Mouse (Mus musculus) G1E-ER4 (cell line): Measurements from ENCODE around the gene Gm7735. TPM values are rescaled to one million over a fixed set of nuclear protein-coding genes. Genes with fewer than 3 reads are reported as not detected.
"Not testable (repeated sequence)": the region's sequence is repeated elsewhere in the genome, so short reads cannot be mapped to it uniquely, and the experiment has no call there.

Experiments used
- GATA1 ChIP-seq: IDR thresholded peaks from one replicate; pipeline ENCODE4 v1.8.0; 2012; ENCODE audit warnings: low read length, inconsistent platforms
- polyA plus RNA-seq: library from polyadenylated mRNA; stranded (reverse); fragments of >175 nt; gene quantifications from 2 replicates; pipeline ENCODE4 v1.2.3, GENCODE M21; 2012

Gene Gm7735
- polyA plus RNA-seq: not detected in 2 replicates

- TF ChIP-seq GATA1: not testable (repeated sequence)
Measured at GRCm38 (mm10) chr16:89169190-89169589, at the start of gene Gm7735. TSS of gene Gm7735 (plus strand) at chr16:89169490.

GRCm38 (mm10) chr16:89140551-89140950, 28.7 kb upstream of the Gm7735 start, which contains the start of gene Gm6358:
TSS of gene Gm6358 (plus strand) at chr16:89140851.
- no peak for TF ChIP-seq GATA1

DNA sequence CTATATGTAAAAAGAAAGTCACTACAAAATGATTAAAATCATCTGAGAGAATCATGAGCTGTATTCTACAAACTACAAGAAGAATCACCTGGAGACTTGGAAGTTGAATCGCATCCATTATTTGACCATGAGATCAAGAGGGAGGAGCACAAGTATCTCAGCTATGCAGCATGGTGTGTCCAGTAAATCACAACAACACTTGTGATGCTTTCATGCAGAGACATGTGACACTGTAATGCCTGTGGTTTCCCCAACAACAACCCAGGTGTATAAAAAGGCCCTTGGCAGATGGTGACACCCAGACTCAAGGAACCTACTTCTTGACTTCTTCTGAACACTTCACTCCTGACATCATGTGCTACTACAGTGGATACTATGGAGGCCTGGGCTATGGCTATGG, 18.5 kb upstream of the Gm7735 start, which contains the start of gene Gm10061:
Gene Gm10061 (plus strand): TSS at position 301 of the 400 bp plus-strand sequence.
- TF ChIP-seq GATA1: no peak

GRCm38 (mm10) chr16:89157652-89158051, 11.6 kb upstream of the Gm7735 start, which contains the start of gene Gm9789:
TSS of gene Gm9789 (plus strand) at chr16:89157952.
- no peak for TF ChIP-seq GATA1

GRCm38 (mm10) chr16:89174435-89174834, 5.1 kb downstream of the Gm7735 start, which contains the start of gene 1110057P08Rik:
TSS of gene 1110057P08Rik (plus strand) at chr16:89174735.
- TF ChIP-seq GATA1: no peak

DNA sequence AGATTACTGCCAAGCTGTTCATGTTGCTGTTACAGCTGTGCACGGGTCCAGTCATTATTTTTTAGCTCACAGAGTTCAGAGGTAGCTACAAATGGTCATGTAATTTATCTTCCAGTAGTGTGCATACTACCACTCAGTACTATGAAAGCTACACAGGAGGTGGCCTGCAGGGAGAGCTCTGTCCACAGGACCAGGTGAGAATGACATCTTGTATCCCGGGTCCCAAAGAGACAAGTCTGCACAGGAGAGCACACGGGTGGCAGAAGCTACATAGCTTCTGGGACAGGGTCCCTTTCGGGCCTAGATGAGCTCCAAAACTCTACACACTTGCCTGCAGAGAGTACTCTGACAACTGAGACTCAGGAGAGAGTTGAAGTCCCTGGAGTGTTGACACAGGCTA, 19.3 kb downstream of the Gm7735 start:
- no peak for TF ChIP-seq GATA1

DNA sequence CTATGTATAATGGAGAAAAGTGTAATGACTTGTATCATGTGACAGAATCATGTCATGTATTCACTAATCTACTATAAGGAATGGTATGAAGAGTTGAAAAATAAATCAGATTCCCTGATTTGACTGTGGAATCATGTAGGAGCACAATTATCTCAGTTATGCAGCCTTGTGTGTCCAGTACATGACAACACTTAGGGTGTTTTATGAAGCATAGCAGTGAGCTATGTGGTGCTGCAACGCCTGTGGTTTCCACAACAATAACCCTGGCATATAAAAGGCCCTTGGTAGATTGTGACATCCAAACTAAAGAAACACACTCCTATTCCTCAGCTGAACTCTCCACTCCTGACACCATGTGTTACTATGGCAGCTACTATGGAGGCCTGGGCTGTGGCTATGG, 36.3 kb downstream of the Gm7735 start, which contains the start of gene Krtap20-2:
Gene Krtap20-2 (plus strand): TSS at position 301 of the 400 bp plus-strand sequence.
- no peak for TF ChIP-seq GATA1

Other genes with a start within 250 kb of the Gm7735 start
- not detected in 2 replicates for gene Krtap19-9b, start 237.2 kb upstream of the Gm7735 start, polyA plus RNA-seq
- not detected in 2 replicates for gene Krtap16-3, start 206.6 kb upstream of the Gm7735 start, polyA plus RNA-seq
- gene Krtap22-2, start 158.7 kb upstream of the Gm7735 start, polyA plus RNA-seq: not detected in 2 replicates
- gene Gm10229, start 154.2 kb upstream of the Gm7735 start, polyA plus RNA-seq: not detected in 2 replicates
- gene Krtap6-1, start 137.8 kb upstream of the Gm7735 start, polyA plus RNA-seq: not detected in 2 replicates
- not detected in 2 replicates for gene Gm10228, start 128.0 kb upstream of the Gm7735 start, polyA plus RNA-seq
- gene Krtap6-5, start 121.6 kb upstream of the Gm7735 start, polyA plus RNA-seq: not detected in 2 replicates
- gene 1110025L11Rik, start 105.5 kb upstream of the Gm7735 start, polyA plus RNA-seq: not detected in 2 replicates
- not detected in 2 replicates for gene Krtap6-3, start 85.5 kb upstream of the Gm7735 start, polyA plus RNA-seq
- not detected in 2 replicates for gene Gm6358, start 28.6 kb upstream of the Gm7735 start, polyA plus RNA-seq
- gene Gm10061, start 18.4 kb upstream of the Gm7735 start, polyA plus RNA-seq: not detected in 2 replicates
- not detected in 2 replicates for gene Gm9789, start 11.5 kb upstream of the Gm7735 start, polyA plus RNA-seq
- gene 1110057P08Rik, start 5.2 kb downstream of the Gm7735 start, polyA plus RNA-seq: not detected in 2 replicates
- gene Krtap20-2, start 36.4 kb downstream of the Gm7735 start, polyA plus RNA-seq: not detected in 2 replicates
- not detected in 2 replicates for gene Krtap21-1, start 234.4 kb downstream of the Gm7735 start, polyA plus RNA-seq